Mouse (Mus musculus): ENCODE results near the gene Asap2.

DNA sequence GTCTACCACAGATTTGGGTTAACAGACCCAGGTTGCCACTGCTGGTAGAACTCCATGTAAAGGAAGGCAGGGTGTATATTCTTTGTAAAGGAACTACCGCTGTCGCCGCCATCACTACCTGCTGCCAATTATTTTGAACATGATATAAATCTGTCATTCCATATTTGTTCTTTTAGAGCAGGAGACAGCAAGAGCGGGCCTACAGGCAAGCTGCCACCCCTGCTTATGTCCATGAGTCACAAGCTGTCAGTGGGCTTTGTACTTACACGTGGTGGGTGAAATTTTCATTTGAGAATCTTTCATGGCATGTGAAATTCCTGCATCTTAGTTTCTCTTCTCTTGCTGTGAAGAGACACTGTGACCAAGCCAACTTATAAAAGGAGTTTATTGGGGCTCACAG, 273.0 kb downstream of the Asap2 start:
- TF ChIP-seq TAL1 (IDR thresholded peaks at IDR 0.05; ENCODE audit: low read length) (no peak), GATA1 (IDR thresholded peaks at IDR 0.05; ENCODE audit: low read length) (no peak)

All from erythroblast, embryonic 14.5 days (primary cell).